Mouse (Mus musculus): ENCODE results near the gene Pnkd. TPM values are rescaled to one million over a fixed set of nuclear protein-coding genes. Genes with fewer than 3 reads are reported as not detected.
A peak's percentile ranks its signal among the peaks of the same experiment; 100 is the strongest.

Pnkd gene
- 139 and 165 TPM in 2 replicates for polyA plus RNA-seq (2012; rRNA removed)

DNA sequence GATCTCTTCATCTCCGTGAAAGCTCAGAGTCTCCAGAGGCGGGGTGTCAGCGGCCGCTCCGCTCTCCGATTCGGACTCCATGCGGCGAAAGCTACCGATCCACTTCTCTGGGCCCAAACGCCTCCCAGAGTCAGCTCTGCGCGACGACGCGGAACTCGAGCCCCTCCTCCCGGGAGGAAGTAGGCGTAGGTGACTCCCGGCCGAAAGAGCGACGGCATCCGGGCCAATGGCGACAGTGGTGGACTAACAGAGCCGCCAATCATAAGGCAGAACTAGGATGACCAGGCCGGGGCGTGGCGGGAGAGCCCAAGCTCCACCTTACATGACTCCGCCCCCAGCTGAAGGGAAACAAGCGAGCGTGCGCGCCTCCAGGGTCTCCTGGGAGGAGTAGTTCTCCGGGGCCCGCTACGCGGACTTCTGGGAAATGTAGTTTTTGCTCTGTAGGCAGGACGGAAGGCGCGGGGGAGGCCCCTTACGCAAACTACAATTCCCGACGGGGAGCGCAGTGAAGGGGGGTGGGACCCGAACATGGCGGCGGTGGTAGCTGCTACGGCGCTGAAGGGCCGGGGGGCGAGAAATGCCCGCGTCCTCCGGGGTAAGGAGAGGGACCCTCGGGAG is at the start of gene Pnkd, which contains the start of gene Aamp:
Gene Pnkd (plus strand): TSS at position 388 of the 618 bp plus-strand sequence.
Gene Aamp (minus strand): TSS at position 196 of the 618 bp plus-strand sequence.
- peaks cover 3% of the 10 kb centered on the region; the same call in 1 of the 2 replicates for H3K36me3 ChIP-seq (ENCODE audit: control insufficient read depth, insufficient read depth, low read length)
- 0 out of 2 replicates have a peak, but pooled peaks have one; percentile 16 for TF ChIP-seq CTCF (conservative IDR thresholded peaks at IDR 0.05; ENCODE audit: insufficient read depth, insufficient read length, low read depth, low read length)
- TF ChIP-seq POLR2A (IDR thresholded peaks at IDR 0.05; ENCODE audit: low read depth, low read length), result peak; percentile 83
- peak within 1 kb of the TSS; percentile 78 for H3K4me3 ChIP-seq (ENCODE audit: insufficient read depth, low read depth, low read length)
- peaks cover 3% of the 10 kb centered on the region; the same call in 1 of the 2 replicates for H3K4me1 ChIP-seq (ENCODE audit: control insufficient read depth, insufficient read depth, low read length)
- H3K27ac ChIP-seq (ENCODE audit: insufficient read depth, low read depth, low read length), result peak within 1 kb of the TSS; percentile 57
- WGBS, result under 1% methylated on average over 56 of the region's 56 CpGs
- DNase-seq, result peak; percentile 100
- no peaks in the 10 kb centered on the region for H3K27me3 ChIP-seq (replicated peaks; ENCODE audit: control insufficient read depth, insufficient read depth, low read length)

DNA sequence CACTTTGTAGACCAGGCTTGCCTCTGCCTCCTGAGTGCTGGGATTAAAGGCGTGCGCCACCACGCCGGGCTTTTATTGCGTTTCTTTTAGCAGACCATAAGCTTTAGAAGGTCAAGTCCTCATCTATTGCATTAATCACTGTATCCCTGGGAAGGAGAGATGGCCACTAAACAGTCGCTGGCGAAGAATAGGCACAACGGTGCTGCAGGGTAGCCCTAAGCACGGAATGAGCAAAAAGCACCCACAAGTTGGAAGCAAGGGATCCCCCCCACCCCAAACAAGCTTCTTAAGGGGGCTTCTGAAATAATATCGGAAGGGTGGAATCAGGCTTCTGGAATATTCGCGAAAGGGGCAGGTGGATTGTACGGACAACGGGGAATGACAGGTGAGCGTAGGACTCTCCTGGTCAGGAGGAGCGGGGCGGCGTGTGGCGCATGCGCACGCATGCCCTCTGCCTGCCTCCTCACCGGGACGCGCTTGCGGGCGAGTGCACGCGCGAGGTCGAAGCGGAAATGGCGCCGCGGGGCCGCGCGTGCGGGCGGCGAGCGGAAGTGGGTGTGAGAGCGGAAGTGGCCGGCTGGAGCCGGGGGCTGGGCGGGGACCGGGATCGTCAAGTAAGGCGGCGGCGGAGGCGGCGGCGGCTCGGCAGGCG is 48.7 kb upstream of the Pnkd start, which contains the start of gene Arpc2:
Gene Arpc2 (plus strand): TSS at position 147 of the 652 bp plus-strand sequence.
- WGBS, result 2% methylated on average over 51 of the region's 55 CpGs
- DNase-seq, result peak; percentile 98

DNA sequence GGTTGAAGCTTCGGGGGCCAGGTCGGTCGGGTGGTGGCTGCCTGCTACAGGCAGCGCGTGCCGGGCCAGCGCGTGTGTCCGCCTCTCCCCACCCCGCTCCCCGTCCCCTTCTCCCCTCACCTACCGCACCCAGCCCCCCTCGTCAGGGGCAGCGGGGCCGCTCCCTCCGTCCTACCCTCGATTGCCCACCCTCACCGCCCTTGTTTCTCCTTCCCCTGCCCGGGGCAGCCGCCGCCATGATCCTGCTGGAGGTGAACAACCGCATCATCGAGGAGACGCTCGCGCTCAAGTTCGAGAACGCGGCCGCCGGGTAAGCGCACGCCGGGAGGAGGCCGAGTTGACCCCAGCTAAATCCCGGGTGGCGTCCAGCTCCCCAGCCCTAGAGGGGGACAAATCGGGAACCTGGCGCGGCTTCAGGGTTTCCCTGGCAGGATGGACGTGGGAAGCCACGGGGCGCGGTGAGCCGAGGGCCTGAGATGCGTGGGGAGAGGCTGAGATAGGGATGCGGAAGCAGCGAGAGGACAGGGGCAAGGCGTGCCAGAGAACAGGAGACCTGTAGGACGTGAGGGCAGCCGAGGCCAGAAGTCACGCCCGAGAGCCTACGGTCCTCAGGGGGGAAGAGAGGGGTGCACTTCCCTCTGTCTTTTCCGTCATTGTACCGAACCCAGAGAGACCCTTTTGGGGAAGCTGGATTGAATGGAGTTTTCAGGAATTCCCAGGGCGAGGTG is 48.0 kb upstream of the Pnkd start:
- Histone ChIP-seq H3K4me3 (ENCODE audit: insufficient read depth, low read depth, low read length) (peak overlapping the region; percentile 83), H3K27me3 (replicated peaks; ENCODE audit: control insufficient read depth, insufficient read depth, low read length) (no peaks in the 10 kb centered on the region), H3K27ac (ENCODE audit: insufficient read depth, low read depth, low read length) (peak overlapping the region; percentile 79), H3K36me3 (ENCODE audit: control insufficient read depth, insufficient read depth, low read length) (no peaks in the 10 kb centered on the region), H3K4me1 (ENCODE audit: control insufficient read depth, insufficient read depth, low read length) (peaks cover 8% of the 10 kb centered on the region; the same call in 1 of the 2 replicates)
- TF ChIP-seq CTCF (conservative IDR thresholded peaks at IDR 0.05; ENCODE audit: insufficient read depth, insufficient read length, low read depth, low read length) (no peak), POLR2A (IDR thresholded peaks at IDR 0.05; ENCODE audit: low read depth, low read length) (no peak)
- peak; percentile 53 for DNase-seq
- WGBS, result under 1% methylated on average over 57 of the region's 57 CpGs

More for the DNA sequence above, 48.7 kb upstream of the Pnkd start, which contains the start of gene Arpc2:
- no peaks in the 10 kb centered on the region for H3K27me3 ChIP-seq (replicated peaks; ENCODE audit: control insufficient read depth, insufficient read depth, low read length)
- peak within 1 kb of the TSS; percentile 80 for H3K27ac ChIP-seq (ENCODE audit: insufficient read depth, low read depth, low read length)
- peak within 1 kb of the TSS; percentile 83 for H3K4me3 ChIP-seq (ENCODE audit: insufficient read depth, low read depth, low read length)
- no peaks in the 10 kb centered on the region for H3K36me3 ChIP-seq (ENCODE audit: control insufficient read depth, insufficient read depth, low read length)
- peaks cover 9% of the 10 kb centered on the region; the same call in 1 of the 2 replicates for H3K4me1 ChIP-seq (ENCODE audit: control insufficient read depth, insufficient read depth, low read length)
- TF ChIP-seq POLR2A (IDR thresholded peaks at IDR 0.05; ENCODE audit: low read depth, low read length) (peak; percentile 96), CTCF (conservative IDR thresholded peaks at IDR 0.05; ENCODE audit: insufficient read depth, insufficient read length, low read depth, low read length) (no peak)

DNA sequence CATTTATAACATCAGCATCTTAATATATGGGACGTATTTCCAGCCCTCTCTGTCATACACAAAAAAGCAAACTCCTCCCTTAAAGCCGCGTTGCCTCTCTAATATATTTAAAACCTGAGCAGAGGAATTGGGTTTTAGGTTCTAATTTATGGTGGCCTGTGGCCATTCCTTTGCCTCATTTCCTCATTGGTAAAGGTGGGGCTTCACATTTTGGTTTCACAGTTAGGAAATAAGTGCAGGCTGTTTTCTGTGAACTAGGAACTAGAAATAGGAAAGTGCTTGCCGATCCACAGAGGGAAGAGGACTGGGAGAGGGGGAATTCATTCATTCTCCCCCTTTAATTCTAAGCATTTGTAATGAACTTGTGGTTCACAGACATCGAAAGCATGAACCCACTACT is 47.1 kb upstream of the Pnkd start:
- H3K27ac ChIP-seq (ENCODE audit: insufficient read depth, low read depth, low read length), result no peak overlapping the region
- TF ChIP-seq CTCF (conservative IDR thresholded peaks at IDR 0.05; ENCODE audit: insufficient read depth, insufficient read length, low read depth, low read length) (no peak), POLR2A (IDR thresholded peaks at IDR 0.05; ENCODE audit: low read depth, low read length) (no peak)

DNA sequence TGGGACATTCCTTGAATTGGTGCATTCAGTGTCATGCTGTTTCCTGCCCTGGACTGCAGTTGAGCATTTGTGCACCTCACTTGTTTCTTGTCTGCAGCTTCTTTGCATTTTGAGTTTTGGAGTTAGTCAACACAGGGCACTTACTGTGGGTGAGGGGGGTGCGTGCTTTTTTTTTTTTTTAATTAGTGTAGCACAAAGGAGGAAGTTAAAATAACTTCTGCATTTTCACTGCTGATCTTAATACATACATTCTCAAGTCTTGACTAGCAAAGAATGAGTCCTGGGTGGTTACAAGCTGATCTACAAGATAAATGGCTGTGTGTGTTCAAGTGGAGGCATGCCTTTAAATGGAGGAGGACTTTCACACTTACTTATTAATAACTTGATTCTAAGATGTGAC is 46.6 kb upstream of the Pnkd start:
- WGBS, result 31% methylated on average over 1 of the region's 1 CpGs
- no peak for TF ChIP-seq POLR2A (IDR thresholded peaks at IDR 0.05; ENCODE audit: low read depth, low read length)
- no peak for TF ChIP-seq CTCF (conservative IDR thresholded peaks at IDR 0.05; ENCODE audit: insufficient read depth, insufficient read length, low read depth, low read length)
- no peaks in the 10 kb centered on the region for H3K36me3 ChIP-seq (ENCODE audit: control insufficient read depth, insufficient read depth, low read length)
- peaks cover 8% of the 10 kb centered on the region; the same call in 1 of the 2 replicates for H3K4me1 ChIP-seq (ENCODE audit: control insufficient read depth, insufficient read depth, low read length)
- no peak overlapping the region for H3K27ac ChIP-seq (ENCODE audit: insufficient read depth, low read depth, low read length)
- H3K27me3 ChIP-seq (replicated peaks; ENCODE audit: control insufficient read depth, insufficient read depth, low read length), result no peaks in the 10 kb centered on the region
- H3K4me3 ChIP-seq (ENCODE audit: insufficient read depth, low read depth, low read length), result peak overlapping the region; percentile 22; the same call in 1 of the 2 replicates
- DNase-seq, result no peak

More for the DNA sequence above, 47.1 kb upstream of the Pnkd start:
- no peak for DNase-seq
- WGBS, result 11% methylated on average over 5 of the region's 5 CpGs
- H3K27me3 ChIP-seq (replicated peaks; ENCODE audit: control insufficient read depth, insufficient read depth, low read length), result no peaks in the 10 kb centered on the region
- H3K4me1 ChIP-seq (ENCODE audit: control insufficient read depth, insufficient read depth, low read length), result peaks cover 8% of the 10 kb centered on the region; the same call in 1 of the 2 replicates
- H3K36me3 ChIP-seq (ENCODE audit: control insufficient read depth, insufficient read depth, low read length), result no peaks in the 10 kb centered on the region
- H3K4me3 ChIP-seq (ENCODE audit: insufficient read depth, low read depth, low read length), result no peak overlapping the region

DNA sequence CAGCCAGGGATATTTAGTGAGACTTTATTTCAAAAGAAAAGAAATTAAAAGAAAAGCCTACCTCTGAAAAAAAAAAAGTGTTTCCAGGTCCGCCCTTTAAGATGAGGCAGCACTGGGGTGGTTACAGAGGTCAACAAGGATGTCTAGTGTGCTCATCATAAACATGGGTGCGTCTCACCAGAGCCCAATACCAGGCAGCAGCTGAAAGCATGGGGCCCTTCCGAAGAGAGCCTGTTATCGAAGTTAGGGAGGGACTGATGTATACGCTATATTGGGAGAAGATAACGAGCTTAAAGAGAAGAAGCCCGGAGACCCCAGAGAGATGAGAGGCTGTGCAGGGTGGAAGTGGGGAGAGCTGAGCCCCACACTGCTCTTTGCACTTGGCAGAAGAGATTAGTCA is 45.6 kb upstream of the Pnkd start:
- no peaks in the 10 kb centered on the region for H3K27me3 ChIP-seq (replicated peaks; ENCODE audit: control insufficient read depth, insufficient read depth, low read length)
- peaks cover 8% of the 10 kb centered on the region; the same call in 1 of the 2 replicates for H3K4me1 ChIP-seq (ENCODE audit: control insufficient read depth, insufficient read depth, low read length)
- 44% methylated on average over 7 of the region's 7 CpGs for WGBS
- DNase-seq, result no peak
- H3K36me3 ChIP-seq (ENCODE audit: control insufficient read depth, insufficient read depth, low read length), result no peaks in the 10 kb centered on the region
- H3K27ac ChIP-seq (ENCODE audit: insufficient read depth, low read depth, low read length), result no peak overlapping the region
- H3K4me3 ChIP-seq (ENCODE audit: insufficient read depth, low read depth, low read length), result no peak overlapping the region
- TF ChIP-seq POLR2A (IDR thresholded peaks at IDR 0.05; ENCODE audit: low read depth, low read length), result no peak
- TF ChIP-seq CTCF (conservative IDR thresholded peaks at IDR 0.05; ENCODE audit: insufficient read depth, insufficient read length, low read depth, low read length), result no peak
